Comparison of ENCODE assay signal across 8 mouse cellular contexts in the genomic region with DNA sequence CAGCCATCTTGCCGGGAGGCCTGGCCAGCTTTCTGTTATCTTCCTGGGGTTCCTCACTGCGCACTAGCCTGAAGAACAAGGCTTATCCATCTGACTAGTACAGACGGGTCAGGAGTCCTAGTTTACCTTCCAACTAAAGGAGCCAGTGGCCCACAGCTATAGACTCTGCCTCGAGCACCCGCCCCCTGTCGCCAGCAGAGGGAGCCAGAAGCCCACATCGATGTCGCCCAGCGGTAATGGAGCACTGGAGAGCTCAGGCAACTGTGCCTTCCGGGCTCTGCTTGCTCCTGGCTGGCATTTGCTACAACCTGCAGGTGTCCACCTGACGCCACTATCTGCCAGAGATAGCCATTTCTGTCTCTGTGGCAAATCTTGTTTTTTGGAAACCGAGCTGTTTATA. TPM values are rescaled to one million over a fixed set of nuclear protein-coding genes. Genes with fewer than 3 reads are reported as not detected.
DNase-seq lines count a peak whose midpoint lies in the region.

No protein-coding gene starts in this region.

- H3K4me1 ChIP-seq in midbrain, embryonic 10.5 days, result no peaks in the 10 kb centered on the region

- DNase-seq in T-cell, adult 2 months (ENCODE audit: low spot score), result peak; percentile 80
- peak; percentile 96 for DNase-seq in cerebellum, postnatal 25 days
- DNase-seq in gastrocnemius, adult 18-20 months (ENCODE audit: low spot score), result peak; percentile 83
- DNase-seq in induced T-regulatory cell, adult 2 months (ENCODE audit: low read depth), result peak; percentile 88
- peak; percentile 78 to 85 for DNase-seq in left cerebral cortex, postnatal 25 days (ENCODE audit: low spot score in 2 of 2)
- DNase-seq in midbrain, embryonic 10.5 days (ENCODE audit: low spot score), result peak; percentile 77
- peak; percentile 61 to 64 for DNase-seq in right cerebral cortex, postnatal 36 days (ENCODE audit: low spot score in 2 of 2)
- DNase-seq in urinary bladder, postnatal 36 days (ENCODE audit: low spot score in 2 of 2), result peak; percentile 74 to 81

- intact Hi-C loops in left cerebral cortex, postnatal 25 days (cut with DNase I), result loop anchor here (1.0 to 5.0 kb wide), 3 partner anchors 30 to 150 kb away; no protein-coding TSS in a partner anchor

- peaks cover 44% of the 10 kb centered on the region for H3K36me3 ChIP-seq in midbrain, embryonic 10.5 days

- WGBS in midbrain, embryonic 10.5 days, result 15% methylated on average over 12 of the region's 12 CpGs

- H3K27ac ChIP-seq in midbrain, embryonic 10.5 days (replicated peaks), result no peak overlapping the region

- no peaks in the 10 kb centered on the region for H3K9me3 ChIP-seq in midbrain, embryonic 10.5 days (replicated peaks)

- H3K27me3 ChIP-seq in midbrain, embryonic 10.5 days (ENCODE audit: low read depth, poor library complexity, severe bottlenecking), result 0 out of 2 replicates have a peak, but pooled peaks cover 3% of the 10 kb centered on the region

- no peak overlapping the region for H3K4me3 ChIP-seq in midbrain, embryonic 10.5 days

RNA-seq across cellular contexts. Expression of a gene that starts 14.7 kb away (rescaled TPM):
- 10 to 100 TPM; 12.6 to 20.2 TPM for total RNA-seq in gastrocnemius, adult 18-20 months (2021)
- 10 to 100 TPM; 20.1 to 22.3 TPM for total RNA-seq in left cerebral cortex, postnatal 25 days (2021)
- polyA plus RNA-seq in midbrain, embryonic 10.5 days (2016; fragmentation: Nextera tagmentation; extraction: Ambion mirVana), result 17.8 and 19.5 TPM in 2 replicates

RNA-seq across cellular contexts. Expression of a gene that starts 15.0 kb away (rescaled TPM):
- 1 to 10 TPM; 7.5 to 7.9 TPM for total RNA-seq in gastrocnemius, adult 18-20 months (2021)
- total RNA-seq in left cerebral cortex, postnatal 25 days (2021), result 10 to 100 TPM; 15.8 to 18.2 TPM
- 7.1 and 11.3 TPM in 2 replicates for polyA plus RNA-seq in midbrain, embryonic 10.5 days (2016; fragmentation: Nextera tagmentation; extraction: Ambion mirVana)

RNA-seq across cellular contexts. Expression of a gene that starts 39.2 kb away (rescaled TPM):
- 1 to 10 TPM; 1.6 to 1.9 TPM for total RNA-seq in gastrocnemius, adult 18-20 months (2021)
- 10 to 100 TPM; 79.2 to 86.5 TPM for total RNA-seq in left cerebral cortex, postnatal 25 days (2021)
- polyA plus RNA-seq in midbrain, embryonic 10.5 days (2016; fragmentation: Nextera tagmentation; extraction: Ambion mirVana), result 36.8 and 37.8 TPM in 2 replicates

Comparison
In these comparisons a context has a peak if more than half of its experiments do, and no peak if none do; other contexts are left out.
1. RNA of a gene that starts 39.2 kb away (total RNA-seq): 79.2 to 86.5 TPM in left cerebral cortex, postnatal 25 days; 1.6 to 1.9 TPM in gastrocnemius, adult 18-20 months; every median in the first group is over 10 times any median in the second.
2. Peak in every context shown above with its lines, with median percentiles within 50 percentile points of each other: DNase-seq.